Mouse (Mus musculus) spleen, embryonic (tissue): ENCODE results near the gene 1600012H06Rik.
"Not testable (repeated sequence)": the region's sequence is repeated elsewhere in the genome, so short reads cannot be mapped to it uniquely, and the experiment has no call there.

Source experiments
- CTCF ChIA-PET: fragments of 350-600 bp; sonication (Branson Sonifier 250); formaldehyde crosslinking; loops from one replicate; lab custom pipeline; 2022; lab: Charles Lee

Gene 1600012H06Rik

DNA sequence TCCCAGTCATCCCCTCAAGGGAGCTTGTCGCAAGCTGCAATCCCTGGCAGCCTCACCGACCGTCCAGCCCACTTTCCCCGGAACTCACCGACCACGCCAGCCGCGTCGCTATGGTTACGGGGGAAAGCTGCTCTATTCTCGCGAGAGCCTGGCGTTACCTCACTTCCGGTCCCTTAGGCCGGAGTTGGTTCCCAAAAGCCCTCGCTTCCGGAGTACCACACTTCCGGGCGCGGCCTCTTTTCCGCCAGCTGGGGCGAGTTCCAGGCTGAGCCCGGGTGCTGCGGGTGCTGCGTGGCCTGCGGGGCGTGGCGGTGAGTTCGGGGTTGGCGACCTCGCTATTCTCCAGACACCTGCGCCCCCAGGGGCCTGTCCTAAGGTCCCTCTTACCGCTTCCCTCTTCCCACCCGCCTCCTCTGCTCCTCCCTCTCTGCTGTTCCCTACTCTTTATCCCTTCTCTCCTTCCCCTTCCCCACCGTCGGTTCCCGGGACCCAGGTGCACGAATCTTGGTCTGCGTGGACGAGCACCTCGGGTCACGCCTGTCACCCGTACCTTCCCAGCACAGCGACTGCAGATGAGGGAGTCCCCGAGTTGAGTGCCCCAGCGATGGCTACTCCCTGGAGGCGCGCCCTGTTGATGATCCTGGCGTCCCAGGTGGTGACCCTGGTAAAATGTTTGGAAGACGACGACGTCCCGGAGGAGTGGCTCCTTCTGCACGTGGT, at the start of gene 1600012H06Rik, which contains the start of gene Wdr27:
TSS of gene 1600012H06Rik (plus strand) at position 176 of the 720 bp plus-strand sequence.
TSS of gene Wdr27 (minus strand) at position 150 of the 720 bp plus-strand sequence.
- CTCF ChIA-PET, result interaction anchor here (1.7 kb wide), 1 partner anchor 17 kb away, joined by 4 read pairs; no protein-coding TSS in a partner anchor

GRCm38 (mm10) chr17:14895058-14895457, 47.9 kb upstream of the 1600012H06Rik start:
- CTCF ChIA-PET, result not testable (repeated sequence)

- CTCF ChIA-PET, result no interaction called here
These were observed 44.0 kb upstream of the 1600012H06Rik start for GRCm38 (mm10) chr17:14898972-14899371.

GRCm38 (mm10) chr17:14903212-14903611, 39.8 kb upstream of the 1600012H06Rik start:
- CTCF ChIA-PET, result no interaction called here

GRCm38 (mm10) chr17:14904206-14904605, 38.8 kb upstream of the 1600012H06Rik start:
- CTCF ChIA-PET, result no interaction called here

DNA sequence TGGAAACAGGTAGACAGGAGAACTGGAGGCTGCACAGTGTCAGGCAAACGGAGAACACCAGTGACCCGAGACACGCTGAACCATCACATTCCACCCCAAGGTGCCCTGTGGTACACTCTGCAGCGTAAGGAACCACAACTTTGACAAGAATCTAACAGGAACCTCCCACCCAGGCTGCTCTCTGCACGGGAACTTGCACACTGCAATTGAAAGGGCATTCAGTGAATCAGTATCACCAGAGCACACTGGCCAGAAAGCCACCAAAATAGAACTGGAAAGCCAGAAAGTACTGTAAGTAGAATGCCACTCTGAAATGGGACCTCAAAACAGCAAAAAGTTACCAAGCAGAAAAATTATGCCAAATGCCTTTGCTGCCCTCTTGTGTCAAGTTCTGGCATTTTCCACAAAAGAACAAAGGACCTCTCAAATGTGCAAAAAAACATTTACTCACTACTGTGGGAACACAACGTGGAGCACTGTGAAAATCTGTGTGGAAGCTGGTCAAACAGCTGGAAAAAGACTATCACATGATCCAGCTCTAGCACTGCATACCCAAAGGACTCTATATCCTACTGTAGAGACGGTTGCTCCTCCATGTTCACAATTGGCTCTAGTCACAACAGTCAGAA, 38.2 kb upstream of the 1600012H06Rik start:
- CTCF ChIA-PET, result no interaction called here

- CTCF ChIA-PET, result no interaction called here
These were observed 36.4 kb upstream of the 1600012H06Rik start for GRCm38 (mm10) chr17:14906611-14907010.

GRCm38 (mm10) chr17:14907136-14907535, 35.8 kb upstream of the 1600012H06Rik start:
- CTCF ChIA-PET, result no interaction called here

DNA sequence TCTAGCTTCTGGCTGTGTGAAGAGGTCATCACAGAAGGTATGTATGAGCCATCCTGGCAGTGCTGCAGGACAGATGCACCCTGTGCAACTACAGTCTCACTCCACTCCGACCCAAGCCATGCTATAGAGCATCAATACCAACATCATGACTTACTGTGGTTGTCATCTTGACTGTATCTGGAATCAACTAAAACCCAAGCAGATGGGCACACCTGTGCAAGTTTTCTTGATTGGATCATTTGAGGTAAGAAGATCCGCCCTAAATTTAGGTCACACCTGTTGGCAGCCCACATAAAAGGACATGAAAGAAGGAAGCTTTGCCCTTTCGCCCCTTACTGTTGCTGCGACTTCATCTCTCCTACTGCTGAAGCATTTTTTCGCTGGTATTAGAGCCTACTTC, 33.7 kb upstream of the 1600012H06Rik start:
- CTCF ChIA-PET, result no interaction called here

GRCm38 (mm10) chr17:14910771-14911170, 32.2 kb upstream of the 1600012H06Rik start:
- CTCF ChIA-PET, result no interaction called here

DNA sequence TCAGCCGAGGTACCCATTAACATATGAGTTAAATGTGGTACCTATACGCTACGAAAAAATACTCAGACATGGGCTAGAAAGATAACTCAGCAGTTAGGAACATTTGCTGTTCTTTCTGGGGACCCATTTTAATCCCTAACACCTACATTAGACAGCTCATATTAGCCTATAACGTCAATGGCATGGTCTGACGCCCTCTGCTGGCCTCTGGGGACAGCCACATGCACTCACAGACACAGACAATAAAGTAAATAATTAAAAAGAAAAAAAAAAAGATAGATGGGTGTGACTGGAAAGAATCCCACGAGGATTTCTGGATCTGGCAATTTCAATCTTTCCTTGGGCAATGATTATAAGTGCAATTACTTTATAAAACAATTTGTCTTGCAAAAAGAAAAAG, 30.6 kb upstream of the 1600012H06Rik start:
- CTCF ChIA-PET, result interaction anchor here (0.7 kb wide), 1 partner anchor 9 kb away, joined by 4 read pairs; no protein-coding TSS in a partner anchor

DNA sequence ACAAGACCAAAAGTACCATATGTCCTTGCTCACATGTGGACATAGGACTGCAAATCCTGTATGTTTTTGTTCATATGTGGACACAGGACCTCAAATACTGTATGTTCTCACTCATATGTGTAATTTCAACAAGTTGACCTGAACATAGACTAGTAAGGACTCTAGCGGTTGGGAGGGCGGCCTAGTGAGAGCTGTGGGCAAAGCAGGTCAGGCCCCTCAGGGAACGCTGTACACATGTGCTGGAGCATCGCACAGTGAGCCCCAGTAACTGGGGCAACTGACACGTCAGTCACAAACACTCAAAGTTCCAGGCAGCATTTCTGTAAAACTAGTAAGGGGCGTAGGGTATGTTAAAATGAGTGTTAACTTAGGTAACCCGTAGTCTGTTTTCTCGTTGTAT, 30.0 kb upstream of the 1600012H06Rik start:
- CTCF ChIA-PET, result no interaction called here

DNA sequence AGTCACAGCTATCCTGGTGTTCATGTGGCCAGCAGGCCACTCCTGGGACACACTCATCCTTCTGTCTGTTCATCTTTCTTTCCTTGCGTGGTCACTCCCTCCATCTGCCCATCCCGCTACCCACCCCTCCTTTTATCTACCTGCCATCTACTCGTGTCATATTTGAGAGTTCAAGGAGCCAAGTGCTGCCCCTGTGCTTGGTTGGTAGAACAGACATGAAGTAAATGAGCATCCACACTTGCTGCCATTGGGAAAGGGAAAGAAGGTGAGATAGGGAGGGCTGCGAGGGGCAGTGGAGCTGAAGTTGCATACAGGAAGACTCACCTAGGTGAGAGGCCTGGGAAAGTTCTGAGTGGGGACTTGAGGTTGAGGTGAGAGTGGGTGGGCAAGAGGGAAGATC, 28.6 kb upstream of the 1600012H06Rik start:
- CTCF ChIA-PET, result no interaction called here

GRCm38 (mm10) chr17:14917866-14918265, 25.1 kb upstream of the 1600012H06Rik start:
- CTCF ChIA-PET, result no interaction called here

DNA sequence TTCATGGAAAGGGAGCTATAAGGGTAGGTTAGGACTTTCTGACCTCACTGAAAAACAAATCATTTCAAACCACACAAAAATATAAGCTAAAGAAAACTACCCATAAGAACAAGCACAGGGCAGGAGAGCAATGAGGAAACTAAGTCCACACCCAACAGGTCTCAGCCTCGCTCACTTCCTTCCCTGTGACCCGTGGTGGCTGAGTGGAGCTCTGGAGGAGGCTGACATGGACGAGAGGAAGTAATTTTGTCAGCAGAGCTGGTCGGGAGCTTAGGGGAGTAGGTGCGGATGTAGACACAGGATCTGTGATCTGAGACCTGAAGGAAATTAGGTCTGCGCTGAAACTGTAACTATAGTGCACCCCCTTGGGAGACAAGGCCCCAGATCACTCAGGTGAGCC, 21.4 kb upstream of the 1600012H06Rik start:
- CTCF ChIA-PET, result interaction anchor here (0.6 kb wide), 1 partner anchor 9 kb away, joined by 4 read pairs; no protein-coding TSS in a partner anchor

DNA sequence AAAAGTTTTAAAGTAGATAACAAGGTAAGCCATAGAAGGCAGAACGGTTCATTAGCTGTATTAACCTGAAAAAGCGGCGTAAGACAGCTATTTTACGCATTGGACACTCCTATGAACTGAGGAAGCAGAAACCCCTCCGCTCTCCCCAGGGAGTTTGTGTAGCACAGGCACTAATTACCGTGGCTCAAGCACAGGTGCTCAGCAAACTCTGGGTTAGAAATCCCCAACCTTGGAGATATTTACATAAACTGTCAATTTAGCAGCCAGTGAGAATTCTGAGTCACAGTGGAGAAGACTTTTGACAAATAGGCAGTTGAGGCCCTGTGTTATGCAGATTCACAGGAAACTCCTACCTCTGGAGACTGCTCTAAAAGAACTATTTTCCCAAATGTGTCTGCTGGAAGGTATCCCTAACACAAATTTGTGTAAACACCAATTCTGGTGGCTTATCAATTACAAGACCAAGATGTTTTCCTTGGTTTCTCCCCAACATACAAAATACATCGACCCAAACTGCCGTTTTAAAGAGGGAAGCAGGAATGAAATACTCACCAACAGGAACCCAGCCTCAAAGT, 15.3 kb upstream of the 1600012H06Rik start:
- CTCF ChIA-PET, result no interaction called here

- CTCF ChIA-PET, result no interaction called here
These were observed 14.4 kb upstream of the 1600012H06Rik start for GRCm38 (mm10) chr17:14928631-14929030.

DNA sequence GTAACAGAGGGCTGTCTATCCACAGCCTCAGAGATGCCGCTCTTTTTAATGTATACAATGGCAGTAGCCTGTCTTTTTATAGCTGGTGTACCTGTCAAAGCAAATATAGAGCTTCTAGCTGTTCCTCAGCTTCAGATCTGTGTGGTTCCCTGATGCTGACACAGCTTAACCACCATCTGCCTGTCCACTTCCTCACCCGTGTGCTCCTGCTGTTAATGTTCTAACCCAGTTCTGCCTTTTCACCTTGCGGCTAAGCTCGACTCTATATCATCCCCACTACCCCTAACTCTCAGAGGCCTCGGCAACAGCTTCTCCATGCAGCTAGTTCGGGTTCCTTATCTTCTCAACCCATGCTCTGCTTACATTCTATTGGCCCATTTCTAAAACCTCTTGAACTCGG, 12.3 kb upstream of the 1600012H06Rik start:
- CTCF ChIA-PET, result no interaction called here

- CTCF ChIA-PET, result no interaction called here
These were observed 11.5 kb upstream of the 1600012H06Rik start for GRCm38 (mm10) chr17:14931469-14931868.

DNA sequence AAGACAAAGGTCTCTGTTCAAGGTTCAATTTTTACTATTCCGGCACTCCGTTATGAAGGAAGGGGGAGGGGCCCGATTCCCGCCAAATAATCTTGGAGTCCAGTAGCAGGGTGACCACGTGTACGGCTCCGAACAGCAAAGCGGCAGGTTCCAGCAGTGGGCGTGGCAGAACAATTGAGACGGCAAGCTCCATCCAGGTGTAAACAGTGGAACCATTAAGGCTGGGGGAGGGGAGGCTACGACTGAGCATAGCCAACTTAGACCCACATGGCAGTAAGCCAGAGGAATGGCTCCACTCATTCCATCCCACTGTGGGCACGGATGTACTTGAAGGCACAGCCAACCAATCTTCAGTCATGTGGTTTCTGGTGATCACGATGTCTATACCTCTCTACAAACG, 7.7 kb upstream of the 1600012H06Rik start:
- CTCF ChIA-PET, result not testable (repeated sequence)

DNA sequence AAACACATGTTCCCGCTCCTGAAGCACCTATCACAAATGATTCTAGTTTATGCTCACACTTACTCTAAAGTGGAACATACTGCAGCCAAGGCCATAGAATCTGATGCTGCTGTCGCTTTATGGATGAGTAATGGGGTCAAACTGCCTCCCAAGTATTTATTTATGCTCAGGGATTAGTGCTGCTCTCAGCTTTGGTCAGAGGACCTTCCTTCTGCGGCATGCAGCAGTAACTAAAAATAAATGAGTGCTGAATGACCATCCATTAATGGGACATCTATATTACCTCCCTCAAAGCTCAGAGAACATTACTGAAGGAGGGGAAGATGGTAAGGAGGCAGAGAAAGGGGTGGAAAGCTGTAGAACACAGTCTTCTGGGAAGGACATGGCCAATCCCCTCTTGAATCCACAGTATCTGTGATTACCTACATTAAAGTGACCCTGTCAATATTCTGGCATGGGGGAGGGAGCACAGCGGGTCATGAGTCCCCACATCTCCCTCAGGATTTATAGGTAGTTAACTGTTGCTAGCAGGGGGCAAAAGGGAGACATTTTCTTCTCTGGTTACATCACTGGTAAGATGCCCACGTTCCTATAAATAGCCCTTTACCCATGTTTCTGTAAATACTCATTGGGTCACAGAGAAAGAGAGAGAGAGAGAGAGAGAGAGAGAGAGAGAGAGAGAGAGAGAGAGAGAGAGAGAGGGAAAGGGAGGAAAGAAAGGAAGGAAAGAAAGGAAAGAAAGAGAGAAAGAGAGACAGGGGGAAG, 7.0 kb upstream of the 1600012H06Rik start:
- CTCF ChIA-PET, result no interaction called here

DNA sequence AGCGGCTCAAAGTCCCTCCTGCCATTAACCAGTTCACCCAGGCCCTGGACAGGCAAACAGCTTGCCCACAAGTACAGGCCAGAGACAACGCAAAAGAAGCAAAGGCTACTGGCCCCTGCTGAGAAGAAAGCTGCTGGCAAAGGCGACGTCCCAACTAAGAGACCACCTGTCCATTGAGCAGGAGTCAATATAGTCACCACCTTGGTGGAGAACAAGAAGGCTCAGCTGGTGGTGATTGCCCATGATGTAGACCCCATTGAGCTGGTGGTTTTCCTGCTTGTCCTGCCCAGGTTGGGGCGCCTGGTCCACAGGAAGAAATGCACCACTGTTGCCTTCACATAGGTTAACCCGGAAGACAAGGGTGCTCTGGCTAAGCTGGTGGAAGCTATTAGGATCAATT, 803 bp upstream of the 1600012H06Rik start:
- CTCF ChIA-PET, result interaction anchor here (0.7 kb wide), 1 partner anchor 700 kb away, joined by 3 read pairs; no protein-coding TSS in a partner anchor
